Mouse (Mus musculus): Measurements from ENCODE around the gene Wdr31. TPM values are rescaled to one million over a fixed set of nuclear protein-coding genes. Genes with fewer than 3 reads are reported as not detected.
A peak's percentile ranks its signal among the peaks of the same experiment; 100 is the strongest.

The Wdr31 gene
- polyA plus RNA-seq, 1 experiment = 0.37 TPM

GRCm38 (mm10) chr4:62408601-62409282 lies 62.0 kb downstream of the Wdr31 start, which contains the start of the genes Cdc26 and Prpf4:
Cdc26 (minus strand) TSS chr4:62408642.
Prpf4 (plus strand) TSS chr4:62408797.
- no peak for TF ChIP-seq GATA1 (IDR thresholded peaks at IDR 0.05; ENCODE audit: borderline replicate concordance, low read length)
- 0 out of 2 replicates have a peak, but pooled peaks have one; percentile 56 for TF ChIP-seq FLI1 (IDR thresholded peaks at IDR 0.05; ENCODE audit: low read length)
- H3K36me3 ChIP-seq (replicated peaks; ENCODE audit: low read length) = peaks cover 53% of the 10 kb centered on the region
- peaks cover 54% of the 10 kb centered on the region for H3K4me1 ChIP-seq
- peak within 1 kb of the TSS; percentile 95 for H3K4me3 ChIP-seq (replicated peaks)
- H3K27me3 ChIP-seq (replicated peaks) = no peaks in the 10 kb centered on the region
- no peaks in the 10 kb centered on the region for H3K9me3 ChIP-seq

GRCm38 (mm10) chr4:62407730-62408582 lies 62.7 kb downstream of the Wdr31 start:
- Histone ChIP-seq H3K4me1 (peaks cover 58% of the 10 kb centered on the region), H3K4me3 (replicated peaks) (peak overlapping the region; percentile 95), H3K27me3 (replicated peaks) (no peaks in the 10 kb centered on the region), H3K9me3 (no peaks in the 10 kb centered on the region), H3K36me3 (replicated peaks; ENCODE audit: low read length) (peaks cover 53% of the 10 kb centered on the region)
- TF ChIP-seq FLI1 (IDR thresholded peaks at IDR 0.05; ENCODE audit: low read length) (no peak), GATA1 (IDR thresholded peaks at IDR 0.05; ENCODE audit: borderline replicate concordance, low read length) (no peak)

- no peaks in the 10 kb centered on the region for H3K9me3 ChIP-seq
- H3K4me3 ChIP-seq (replicated peaks) = no peak overlapping the region
- TF ChIP-seq FLI1 (IDR thresholded peaks at IDR 0.05; ENCODE audit: low read length) (no peak), GATA1 (IDR thresholded peaks at IDR 0.05; ENCODE audit: borderline replicate concordance, low read length) (no peak)
- H3K4me1 ChIP-seq = peaks cover 45% of the 10 kb centered on the region
- H3K36me3 ChIP-seq (replicated peaks; ENCODE audit: low read length) = peaks cover 53% of the 10 kb centered on the region
- H3K27me3 ChIP-seq (replicated peaks) = no peaks in the 10 kb centered on the region
Observed at GRCm38 (mm10) chr4:62406133-62406532, 64.6 kb downstream of the Wdr31 start.

DNA sequence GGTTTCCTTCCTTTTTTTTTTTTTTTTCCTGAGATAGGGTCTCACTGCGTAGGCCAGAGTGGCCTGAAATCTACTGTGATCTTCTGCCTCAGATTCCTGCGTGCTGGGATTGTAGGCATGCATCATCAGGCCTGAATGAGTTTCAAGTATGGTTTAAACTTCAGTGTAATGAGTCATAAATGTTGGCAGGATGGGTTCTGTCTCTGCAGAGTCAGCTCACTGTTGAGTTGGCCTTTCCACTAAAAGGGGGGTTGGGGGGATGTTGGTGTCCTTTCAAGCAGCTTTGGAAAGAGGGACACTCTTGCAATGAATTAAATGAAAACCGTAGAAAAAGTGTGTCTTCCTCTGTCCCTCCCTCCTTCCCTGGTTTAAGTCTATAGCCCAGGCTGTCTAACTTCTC lies 71.7 kb downstream of the Wdr31 start:
- peaks cover 87% of the 10 kb centered on the region for H3K36me3 ChIP-seq (replicated peaks; ENCODE audit: low read length)
- H3K4me1 ChIP-seq = peaks cover 52% of the 10 kb centered on the region
- H3K9me3 ChIP-seq = no peaks in the 10 kb centered on the region
- TF ChIP-seq GATA1 (IDR thresholded peaks at IDR 0.05; ENCODE audit: borderline replicate concordance, low read length) = no peak
- no peak for TF ChIP-seq FLI1 (IDR thresholded peaks at IDR 0.05; ENCODE audit: low read length)
- H3K4me3 ChIP-seq (replicated peaks) = no peak overlapping the region
- no peaks in the 10 kb centered on the region for H3K27me3 ChIP-seq (replicated peaks)

Other genes starting within 250 kb of the Wdr31 start
- gene Zfp37, start 239.8 kb downstream of the Wdr31 start, polyA plus RNA-seq (2012; ENCODE audit: insufficient read depth, low replicate concordance) = not detected in 2 replicates
- gene Slc31a2, start 208.3 kb downstream of the Wdr31 start, polyA plus RNA-seq (2012; ENCODE audit: insufficient read depth, low replicate concordance) = 2.3 TPM in 1 of 2 replicates, not detected in the other
- 6.5 and 13.1 TPM in 2 replicates for gene Fkbp15, start 110.3 kb downstream of the Wdr31 start, polyA plus RNA-seq (2012; ENCODE audit: insufficient read depth, low replicate concordance)
- 0.58 and 2.0 TPM in 2 replicates for gene Slc31a1, start 110.2 kb downstream of the Wdr31 start, polyA plus RNA-seq (2012; ENCODE audit: insufficient read depth, low replicate concordance)
- 1.1 and 25.0 TPM in 2 replicates for gene Cdc26, start 62.3 kb downstream of the Wdr31 start, polyA plus RNA-seq (2012; ENCODE audit: insufficient read depth, low replicate concordance)
- gene Prpf4, start 62.1 kb downstream of the Wdr31 start, polyA plus RNA-seq (2012; ENCODE audit: insufficient read depth, low replicate concordance) = 0.44 and 2.8 TPM in 2 replicates
- 4.9 and 10.5 TPM in 2 replicates for gene Rnf183, start 35.6 kb downstream of the Wdr31 start, polyA plus RNA-seq (2012; ENCODE audit: insufficient read depth, low replicate concordance)
- gene Bspry, start 9.2 kb upstream of the Wdr31 start, polyA plus RNA-seq (2012; ENCODE audit: insufficient read depth, low replicate concordance) = not detected in 2 replicates
- gene Hdhd3, start 32.6 kb upstream of the Wdr31 start, polyA plus RNA-seq (2012; ENCODE audit: insufficient read depth, low replicate concordance) = 1.5 TPM in 1 of 2 replicates, not detected in the other
- 28.3 and 75.7 TPM in 2 replicates for gene Alad, start 49.0 kb upstream of the Wdr31 start, polyA plus RNA-seq (2012; ENCODE audit: insufficient read depth, low replicate concordance)
- gene Pole3, start 54.2 kb upstream of the Wdr31 start, polyA plus RNA-seq (2012; ENCODE audit: insufficient read depth, low replicate concordance) = 4.7 and 21.6 TPM in 2 replicates
- not detected in 2 replicates for gene 4933430I17Rik, start 54.5 kb upstream of the Wdr31 start, polyA plus RNA-seq (2012; ENCODE audit: insufficient read depth, low replicate concordance)
- gene Rgs3, start 89.0 kb upstream of the Wdr31 start, polyA plus RNA-seq (2012; ENCODE audit: insufficient read depth, low replicate concordance) = 6.4 and 10.5 TPM in 2 replicates

Measured in megakaryocyte, embryonic 14.5 days (primary cell).